Mouse (Mus musculus) hindbrain, embryonic 16.5 days (tissue): ENCODE data around the gene Ajuba. TPM values are rescaled to one million over a fixed set of nuclear protein-coding genes. Genes with fewer than 3 reads are reported as not detected.

Experiments used
- ATAC-seq: fragments of 200-750 bp; cut with Nextera tagmentation; 2 replicates; pipeline ENCODE4 v1.8.0; 2017; ENCODE audit warnings: moderate TSS enrichment, moderate library complexity
- H3K27ac ChIP-seq: fragments of 300-500 bp; sonication (generic); 2 replicates; pipeline ENCODE4 v1.5.1; 2014; ENCODE audit warnings: low read depth, mild to moderate bottlenecking, control low read depth, low read length, moderate library complexity
- H3K27me3 ChIP-seq: fragments of 300-500 bp; sonication (generic); replicated peaks from 2 replicates; pipeline ENCODE4 v1.6.1; 2014; ENCODE audit warnings: low read length; ENCODE audit not compliant: control insufficient read depth, insufficient read depth
- H3K36me3 ChIP-seq: fragments of 300-500 bp; sonication (generic); 2 replicates; pipeline ENCODE4 v1.6.1; 2014; ENCODE audit warnings: mild to moderate bottlenecking, low read length, moderate library complexity, mixed read lengths; ENCODE audit not compliant: control insufficient read depth, insufficient read depth
- H3K4me1 ChIP-seq: fragments of 300-500 bp; sonication (generic); 2 replicates; pipeline ENCODE4 v1.6.1; 2014; ENCODE audit warnings: low read depth, low read length; ENCODE audit not compliant: control insufficient read depth, insufficient read depth
- H3K4me2 ChIP-seq: fragments of 300-500 bp; sonication (generic); 2 replicates; pipeline ENCODE4 v1.6.1; 2014; ENCODE audit warnings: mild to moderate bottlenecking, low read length, control low read depth, moderate library complexity
- H3K4me3 ChIP-seq: fragments of 300-500 bp; sonication (generic); 2 replicates; pipeline ENCODE4 v1.5.1; 2014; ENCODE audit warnings: mild to moderate bottlenecking, low read length, control low read depth, moderate library complexity
- H3K9ac ChIP-seq: fragments of 300-500 bp; sonication (generic); 2 replicates; pipeline ENCODE4 v1.6.1; 2014; ENCODE audit warnings: low read depth, mild to moderate bottlenecking, control low read depth, low read length, moderate library complexity
- H3K9me3 ChIP-seq: fragments of 300-500 bp; sonication (generic); 2 replicates; pipeline ENCODE4 v1.6.1; 2014; ENCODE audit warnings: mild to moderate bottlenecking, low read length, moderate library complexity; ENCODE audit not compliant: control insufficient read depth
- WGBS: fragments of 180-500 bp; shearing (Covaris S2); extraction: QIAGEN DNeasy Blood & Tissue Kit; methylation state at CpG from one replicate; pipeline ENCODE4 v1.1.7; 2014; 5-methylcytosine and 5-hydroxymethylcytosine counted together
- microRNA counts: library from miRNA; unstranded; fragments of <30 nt; microRNA quantifications from one replicate; lab custom pipeline; 2016
- microRNA-seq: library from miRNA; unstranded; fragments of <30 nt; microRNA quantifications from one replicate; pipeline ENCODE4, GENCODE M21; 2017
- polyA plus RNA-seq: library from polyadenylated mRNA; unstranded; fragments of >200 nt; fragmentation: Nextera tagmentation; extraction: Ambion mirVana; gene quantifications from 2 replicates; pipeline ENCODE4 v1.2.1, GENCODE M21; 2015

Gene Ajuba
- polyA plus RNA-seq, 1 experiment from 2014 or later = 4.7 TPM

DNA sequence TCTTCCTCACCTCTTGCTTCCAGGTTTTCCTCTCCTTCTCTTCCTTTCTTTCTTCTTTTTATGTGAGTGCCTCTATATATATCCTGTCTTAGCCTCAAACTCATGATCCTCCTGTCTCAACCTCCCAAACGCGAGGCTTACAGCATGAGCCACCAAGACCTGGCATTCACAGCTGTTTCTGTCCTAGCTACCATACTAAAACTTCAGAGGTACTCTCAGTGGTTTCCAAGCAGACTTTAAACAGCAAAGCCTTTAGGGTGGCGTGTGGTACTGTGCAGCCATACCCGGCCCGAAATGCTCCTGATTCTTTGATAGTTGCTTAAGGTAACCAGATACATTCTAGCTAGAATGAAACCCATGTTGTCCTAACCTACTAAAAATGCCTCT is 49.4 kb downstream of the Ajuba start:
- no peak overlapping the region; the same call in 1 of the 2 replicates for H3K9ac ChIP-seq
- WGBS = 20% methylated on average over 5 of the region's 5 CpGs

DNA sequence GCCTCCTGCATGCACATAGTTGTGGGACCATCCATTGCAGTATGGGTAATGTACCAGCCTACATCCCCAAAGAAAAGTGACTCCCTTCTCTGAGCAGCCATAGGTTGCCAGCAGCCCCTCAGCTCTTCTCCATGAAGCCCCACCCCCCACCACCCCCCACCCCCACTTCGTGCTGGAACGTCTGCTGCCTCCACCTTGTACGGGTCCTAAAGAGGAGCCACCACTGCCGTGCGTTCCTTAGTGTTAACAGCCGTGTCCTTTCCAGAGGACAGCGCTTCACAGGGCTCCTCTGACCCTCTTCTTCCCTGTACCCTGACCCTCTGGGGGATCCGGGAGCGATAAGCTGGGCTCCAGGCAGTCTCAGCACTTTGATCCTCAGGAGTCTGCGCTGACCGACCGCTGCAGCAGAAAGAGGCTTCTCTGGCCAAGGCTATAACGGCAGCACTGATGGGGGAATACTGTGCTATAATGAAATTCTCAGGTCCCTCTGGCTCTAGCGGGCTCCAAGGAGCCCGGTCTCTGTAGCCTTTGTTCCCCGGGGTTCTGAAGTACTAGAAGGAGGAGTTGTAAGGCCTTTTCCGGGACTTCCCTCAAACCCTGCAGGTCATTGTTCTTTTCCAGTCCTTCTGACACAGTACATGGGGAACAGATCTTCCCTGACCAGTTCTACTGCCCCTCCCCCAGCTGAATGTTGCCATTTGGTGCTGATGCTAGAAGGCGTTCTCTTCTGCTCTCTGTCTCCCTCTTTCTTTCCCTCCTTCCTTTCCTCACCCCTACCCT is 49.9 kb downstream of the Ajuba start:
- H3K4me2 ChIP-seq = peak overlapping the region; percentile 70
- H3K36me3 ChIP-seq = no peaks in the 10 kb centered on the region
- no peaks in the 10 kb centered on the region for H3K9me3 ChIP-seq
- peak overlapping the region; percentile 69 for H3K9ac ChIP-seq
- peak; percentile 77 for ATAC-seq
- peak overlapping the region; percentile 80 for H3K27ac ChIP-seq
- under 1% methylated on average over 18 of the region's 18 CpGs for WGBS
- H3K4me1 ChIP-seq = peaks cover 6% of the 10 kb centered on the region
- H3K4me3 ChIP-seq = peak overlapping the region; percentile 44
- no peaks in the 10 kb centered on the region for H3K27me3 ChIP-seq

More for the DNA sequence above, 49.4 kb downstream of the Ajuba start:
- Histone ChIP-seq H3K4me3 (no peak overlapping the region), H3K9me3 (no peaks in the 10 kb centered on the region), H3K4me2 (peak overlapping the region; percentile 70), H3K27ac (peak overlapping the region; percentile 66), H3K36me3 (no peaks in the 10 kb centered on the region), H3K4me1 (peaks cover 6% of the 10 kb centered on the region), H3K27me3 (no peaks in the 10 kb centered on the region)
- peak; percentile 27 for ATAC-seq

DNA sequence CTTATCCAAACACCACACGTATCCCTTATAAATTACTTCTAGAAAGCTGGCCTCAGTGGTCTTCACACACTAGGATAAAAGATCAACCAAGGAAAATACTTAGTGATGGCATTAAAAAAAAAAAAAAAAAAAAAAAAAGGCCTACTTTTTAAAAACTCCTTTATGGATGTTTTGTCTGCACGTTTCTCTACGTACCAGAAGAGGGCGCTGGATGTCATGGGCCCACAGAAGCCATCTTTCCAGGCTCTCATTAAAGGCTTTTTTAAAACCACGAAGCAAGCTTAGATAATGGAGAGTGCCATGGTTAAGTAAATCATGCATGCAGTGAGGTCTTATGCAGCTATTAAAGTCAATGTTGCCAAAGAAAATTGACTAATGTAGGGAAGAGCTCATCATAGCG is 53.8 kb downstream of the Ajuba start:
- Histone ChIP-seq H3K4me3 (no peak overlapping the region), H3K27ac (no peak overlapping the region), H3K9me3 (no peaks in the 10 kb centered on the region), H3K9ac (no peak overlapping the region), H3K4me2 (no peak overlapping the region), H3K36me3 (no peaks in the 10 kb centered on the region), H3K27me3 (no peaks in the 10 kb centered on the region), H3K4me1 (peaks cover 7% of the 10 kb centered on the region)
- 28% methylated on average over 6 of the region's 6 CpGs for WGBS
- no peak for ATAC-seq

MicroRNAs encoded within 50 kb of the gene (microRNA counts, 519-probe panel; counts per million panel counts)
- microRNA mmu-miR-686 (lab: Ali Mortazavi, UCI) = not detected

Small RNA genes within 50 kb of the gene (microRNA-seq; reads per million reads assigned to microRNA genes)
- gene Mir686 = not detected

Other genes with a start within 250 kb of the Ajuba start
- gene Oxa1l, start 216.7 kb downstream of the Ajuba start, polyA plus RNA-seq = 58.5 and 59.9 TPM in 2 replicates
- gene Slc7a7, start 159.8 kb downstream of the Ajuba start, polyA plus RNA-seq = 4.9 and 5.9 TPM in 2 replicates
- gene Mrpl52, start 150.6 kb downstream of the Ajuba start, polyA plus RNA-seq = 218 and 228 TPM in 2 replicates
- 45.1 and 56.1 TPM in 2 replicates for gene Mmp14, start 145.9 kb downstream of the Ajuba start, polyA plus RNA-seq
- 31.4 and 35.6 TPM in 2 replicates for gene Lrp10, start 113.4 kb downstream of the Ajuba start, polyA plus RNA-seq
- gene Rem2, start 101.5 kb downstream of the Ajuba start, polyA plus RNA-seq = 38.5 and 39.5 TPM in 2 replicates
- 93.2 and 103 TPM in 2 replicates for gene Prmt5, start 60.0 kb downstream of the Ajuba start, polyA plus RNA-seq
- 19.4 and 20.7 TPM in 2 replicates for gene Haus4, start 22.9 kb downstream of the Ajuba start, polyA plus RNA-seq
- gene 4931414P19Rik, start 28.4 kb upstream of the Ajuba start, polyA plus RNA-seq = 5.4 and 5.5 TPM in 2 replicates
- 445 and 467 TPM in 2 replicates for gene Psmb5, start 40.5 kb upstream of the Ajuba start, polyA plus RNA-seq
- 0.16 and 0.37 TPM in 2 replicates for gene Psmb11, start 43.9 kb upstream of the Ajuba start, polyA plus RNA-seq
- gene Gm17606, start 63.4 kb upstream of the Ajuba start, polyA plus RNA-seq = not detected in 2 replicates
- gene Cdh24, start 63.8 kb upstream of the Ajuba start, polyA plus RNA-seq = 9.5 and 10.3 TPM in 2 replicates
- gene 1700123O20Rik, start 108.7 kb upstream of the Ajuba start, polyA plus RNA-seq = 68.2 and 69.1 TPM in 2 replicates
- gene Acin1, start 109.4 kb upstream of the Ajuba start, polyA plus RNA-seq = 89.5 and 98.2 TPM in 2 replicates
- gene Gm29776, start 121.3 kb upstream of the Ajuba start, polyA plus RNA-seq = 0.28 and 0.34 TPM in 2 replicates
- not detected in 2 replicates for gene Cebpe, start 134.6 kb upstream of the Ajuba start, polyA plus RNA-seq
- 8.6 and 11.2 TPM in 2 replicates for gene Slc7a8, start 204.4 kb upstream of the Ajuba start, polyA plus RNA-seq
- gene Rnf212b, start 236.6 kb upstream of the Ajuba start, polyA plus RNA-seq = 0.20 TPM in 1 of 2 replicates, not detected in the other